Mouse (Mus musculus) olfactory bulb, adult 2 months (tissue): ENCODE data around the gene Nkain4.

ENCODE experiments used
- CTCF ChIP-seq: fragments of 200-500 bp; IDR thresholded peaks from 2 replicates; pipeline ENCODE4 v1.5.1; 2012; ENCODE audit warnings: low read depth, mild to moderate bottlenecking, low read length, moderate library complexity; ENCODE audit not compliant: insufficient read depth
- POLR2A ChIP-seq: fragments of 200-500 bp; IDR thresholded peaks from 2 replicates; pipeline ENCODE4 v1.6.1; 2012; ENCODE audit warnings: mild to moderate bottlenecking, low read depth, low read length, moderate library complexity; ENCODE audit not compliant: insufficient read depth

DNA sequence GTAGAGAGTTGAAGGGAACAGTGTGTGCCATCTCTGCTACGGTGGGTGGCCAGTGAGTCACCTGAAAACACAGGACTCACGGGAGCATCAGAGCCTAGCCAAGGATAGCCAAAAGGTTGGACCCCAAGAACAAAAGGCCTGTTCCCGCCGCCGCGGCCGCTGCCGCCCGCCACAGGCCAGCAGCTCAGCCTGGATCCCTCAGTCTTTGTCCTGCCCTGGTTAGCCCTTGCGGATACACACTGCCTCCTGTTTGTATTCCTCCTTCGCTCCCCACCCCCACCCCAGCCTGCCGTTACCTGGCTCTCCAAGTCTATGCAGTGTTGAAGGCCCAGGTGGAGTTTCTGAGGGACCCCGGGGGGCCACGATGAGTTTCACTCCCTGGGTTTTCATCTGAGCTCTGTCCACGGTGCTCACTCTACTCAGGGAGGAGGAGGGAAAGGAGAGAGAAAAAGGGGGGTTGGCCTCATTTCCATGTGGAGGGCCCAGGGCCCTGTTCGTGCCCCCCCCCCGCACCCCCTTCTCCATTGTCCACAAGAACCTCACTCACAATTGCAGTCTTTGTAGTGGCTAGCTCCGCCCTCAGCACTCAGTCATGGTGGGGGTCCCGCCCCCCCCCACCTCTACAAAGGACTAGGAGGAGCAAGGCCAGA is 65.1 kb downstream of the Nkain4 start:
- TF ChIP-seq CTCF, result no peak
- TF ChIP-seq POLR2A, result no peak
